Mouse (Mus musculus): ENCODE results near the gene Oser1. TPM values are rescaled to one million over a fixed set of nuclear protein-coding genes. Genes with fewer than 3 reads are reported as not detected.
A peak's percentile ranks its signal among the peaks of the same experiment; 100 is the strongest.

Oser1 gene
- polyA plus RNA-seq, 1 experiment from 2014 or later = 85.8 TPM

DNA sequence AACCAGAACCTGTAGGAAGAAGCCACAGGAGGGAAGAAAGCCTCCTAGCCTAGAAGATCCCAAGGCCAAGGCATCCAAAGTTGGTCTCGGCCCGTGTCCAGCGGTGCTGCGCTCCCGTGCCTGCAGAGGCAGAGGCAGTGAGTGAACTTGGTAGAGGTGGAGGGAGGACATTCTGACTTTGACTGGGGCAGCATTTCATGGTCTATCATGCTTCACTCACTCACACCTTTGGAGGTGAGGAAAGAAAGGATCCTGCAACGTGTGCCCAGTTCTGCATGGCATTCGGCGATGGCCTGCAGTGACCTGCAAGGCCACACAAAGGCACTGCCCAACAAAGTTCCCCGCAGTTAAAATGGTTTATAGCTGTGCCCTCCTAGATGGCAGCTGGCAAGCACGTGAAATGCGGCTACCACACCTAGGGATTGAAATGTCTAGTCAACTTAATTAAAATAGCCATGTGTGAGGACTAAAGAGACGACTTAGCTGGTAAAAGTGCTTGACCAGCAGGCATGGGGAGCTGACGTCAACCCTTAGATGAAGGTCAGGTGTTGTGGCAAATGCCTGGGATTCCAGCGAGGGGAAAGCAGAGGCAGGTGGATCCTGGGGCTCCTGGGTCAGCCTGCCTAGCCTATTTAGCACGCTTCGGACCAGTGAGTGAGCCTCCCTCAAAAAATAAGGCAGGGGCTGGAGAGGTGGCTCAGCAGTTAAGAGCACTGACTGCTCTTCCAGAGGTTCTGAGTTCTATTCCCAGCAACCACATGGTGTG lies 63.5 kb downstream of the Oser1 start:
- ATAC-seq = no peak
- Histone ChIP-seq H3K27ac (ENCODE audit: low read length) (no peak overlapping the region), H3K9me3 (ENCODE audit: control insufficient read depth, low read length) (no peaks in the 10 kb centered on the region), H3K27me3 (replicated peaks; ENCODE audit: control insufficient read depth, insufficient read depth, low read length) (no peaks in the 10 kb centered on the region), H3K4me2 (ENCODE audit: low read depth, low read length) (no peak overlapping the region), H3K4me3 (ENCODE audit: low read length) (no peak overlapping the region), H3K4me1 (ENCODE audit: control insufficient read depth, insufficient read depth, low read length) (0 out of 2 replicates have a peak, but pooled peaks cover 3% of the 10 kb centered on the region), H3K36me3 (ENCODE audit: control insufficient read depth, insufficient read depth, low read length) (no peaks in the 10 kb centered on the region), H3K9ac (ENCODE audit: low read depth, low read length) (no peak overlapping the region)
- WGBS = 81% methylated on average over 16 of the region's 16 CpGs

DNA sequence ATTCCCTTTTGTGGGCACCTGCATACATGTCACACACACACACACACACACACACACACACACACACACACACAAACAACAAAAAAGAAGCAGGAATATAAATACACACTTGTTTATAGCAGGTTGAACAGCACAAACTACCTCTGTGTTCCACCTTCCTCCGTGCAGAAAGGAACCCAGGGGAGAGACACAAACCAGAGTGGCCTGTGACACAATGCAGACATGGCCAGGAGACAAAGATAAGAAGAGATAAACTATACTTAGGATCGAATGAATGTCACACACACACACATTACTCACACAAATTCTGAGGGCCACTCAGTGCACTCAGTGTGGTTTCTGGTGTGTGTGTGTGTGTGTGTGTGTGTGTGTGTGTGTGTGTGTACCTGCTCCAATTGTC lies 65.2 kb downstream of the Oser1 start:
- H3K36me3 ChIP-seq (ENCODE audit: control insufficient read depth, insufficient read depth, low read length) = no peaks in the 10 kb centered on the region
- H3K4me3 ChIP-seq (ENCODE audit: low read length) = no peak overlapping the region
- H3K27ac ChIP-seq (ENCODE audit: low read length) = no peak overlapping the region
- H3K27me3 ChIP-seq (replicated peaks; ENCODE audit: control insufficient read depth, insufficient read depth, low read length) = no peaks in the 10 kb centered on the region
- WGBS = 31% methylated on average over 2 of the region's 2 CpGs
- no peak overlapping the region for H3K4me2 ChIP-seq (ENCODE audit: low read depth, low read length)
- no peak overlapping the region for H3K9ac ChIP-seq (ENCODE audit: low read depth, low read length)
- no peak for ATAC-seq
- no peaks in the 10 kb centered on the region for H3K9me3 ChIP-seq (ENCODE audit: control insufficient read depth, low read length)
- no peaks in the 10 kb centered on the region for H3K4me1 ChIP-seq (ENCODE audit: control insufficient read depth, insufficient read depth, low read length)

DNA sequence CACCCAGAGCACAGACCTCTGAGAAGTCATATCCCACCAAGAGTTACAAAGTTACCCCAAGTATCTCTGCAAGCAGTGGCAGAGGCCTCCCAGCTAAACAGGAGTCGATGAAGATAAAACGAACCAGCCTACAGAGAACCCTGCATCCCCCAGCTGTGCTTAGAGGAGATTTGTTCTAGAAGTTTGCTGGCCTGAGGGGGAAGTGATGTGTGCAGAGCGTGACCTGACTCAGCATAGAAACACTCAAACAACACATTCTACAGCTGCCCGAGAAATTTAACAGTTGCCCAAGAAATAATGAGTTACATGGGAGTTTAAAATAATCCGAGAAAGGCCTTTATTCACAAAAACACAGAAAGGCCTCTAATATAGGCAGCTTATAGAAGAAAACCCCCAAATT lies 65.8 kb downstream of the Oser1 start:
- Histone ChIP-seq H3K36me3 (ENCODE audit: control insufficient read depth, insufficient read depth, low read length) (no peaks in the 10 kb centered on the region), H3K27me3 (replicated peaks; ENCODE audit: control insufficient read depth, insufficient read depth, low read length) (no peaks in the 10 kb centered on the region), H3K4me3 (ENCODE audit: low read length) (no peak overlapping the region), H3K9me3 (ENCODE audit: control insufficient read depth, low read length) (no peaks in the 10 kb centered on the region), H3K4me1 (ENCODE audit: control insufficient read depth, insufficient read depth, low read length) (peaks cover 3% of the 10 kb centered on the region; the same call in 1 of the 2 replicates), H3K4me2 (ENCODE audit: low read depth, low read length) (no peak overlapping the region), H3K9ac (ENCODE audit: low read depth, low read length) (no peak overlapping the region), H3K27ac (ENCODE audit: low read length) (no peak overlapping the region)
- ATAC-seq = no peak
- WGBS = 66% methylated on average over 5 of the region's 5 CpGs

DNA sequence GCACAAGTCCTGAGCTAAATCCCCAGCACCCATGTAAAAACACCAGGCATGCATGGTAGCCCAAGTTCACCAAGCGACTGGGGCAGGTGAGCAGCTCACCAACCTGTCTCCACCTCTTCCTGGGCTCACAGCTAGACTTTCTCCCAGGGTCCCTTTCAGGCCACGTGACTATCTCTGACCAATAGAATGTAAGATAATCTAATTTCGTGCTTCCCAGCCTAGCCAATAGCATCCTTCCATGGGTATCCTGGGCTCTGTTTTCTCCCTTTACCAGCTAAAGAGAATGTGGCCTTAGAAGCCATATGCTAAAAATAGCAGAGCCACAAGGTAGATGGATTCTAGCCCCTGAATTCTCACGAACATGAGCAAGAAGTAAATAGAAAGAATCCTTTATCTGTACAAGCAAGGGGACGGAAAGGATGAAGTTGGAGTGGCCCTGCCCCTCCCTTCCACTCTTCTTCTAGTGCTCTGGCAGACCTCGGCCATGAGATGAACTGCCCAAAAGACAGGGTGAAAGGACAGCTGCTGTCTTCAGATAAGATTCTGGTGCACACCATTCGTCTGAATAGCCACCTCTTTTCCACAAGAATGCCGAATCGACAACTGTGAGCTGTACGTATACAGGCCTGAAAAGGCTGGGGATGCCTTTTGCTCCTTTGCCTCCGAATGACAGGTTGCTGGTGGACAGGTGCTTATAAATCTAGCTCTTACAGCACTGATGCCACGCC lies 68.2 kb downstream of the Oser1 start:
- Histone ChIP-seq H3K27ac (ENCODE audit: low read length) (no peak overlapping the region), H3K4me3 (ENCODE audit: low read length) (no peak overlapping the region), H3K27me3 (replicated peaks; ENCODE audit: control insufficient read depth, insufficient read depth, low read length) (no peaks in the 10 kb centered on the region), H3K9ac (ENCODE audit: low read depth, low read length) (no peak overlapping the region), H3K4me1 (ENCODE audit: control insufficient read depth, insufficient read depth, low read length) (peaks cover 3% of the 10 kb centered on the region; the same call in 1 of the 2 replicates), H3K36me3 (ENCODE audit: control insufficient read depth, insufficient read depth, low read length) (no peaks in the 10 kb centered on the region), H3K4me2 (ENCODE audit: low read depth, low read length) (no peak overlapping the region), H3K9me3 (ENCODE audit: control insufficient read depth, low read length) (no peaks in the 10 kb centered on the region)
- ATAC-seq = peak; percentile 47
- WGBS = 74% methylated on average over 12 of the region's 12 CpGs

Other genes with a start within 250 kb of the Oser1 start
- 5.6 and 5.7 TPM in 2 replicates for gene Tox2, start 221.6 kb downstream of the Oser1 start, polyA plus RNA-seq (2015; fragmentation: Nextera tagmentation; extraction: Ambion mirVana)
- 6.3 and 7.5 TPM in 2 replicates for gene Jph2, start 26.7 kb downstream of the Oser1 start, polyA plus RNA-seq (2015; fragmentation: Nextera tagmentation; extraction: Ambion mirVana)
- 3.9 and 5.0 TPM in 2 replicates for gene Gdap1l1, start 13.8 kb upstream of the Oser1 start, polyA plus RNA-seq (2015; fragmentation: Nextera tagmentation; extraction: Ambion mirVana)
- gene Fitm2, start 47.9 kb upstream of the Oser1 start, polyA plus RNA-seq (2015; fragmentation: Nextera tagmentation; extraction: Ambion mirVana) = 10.4 and 10.6 TPM in 2 replicates
- 0.20 and 0.24 TPM in 2 replicates for gene R3hdml, start 67.6 kb upstream of the Oser1 start, polyA plus RNA-seq (2015; fragmentation: Nextera tagmentation; extraction: Ambion mirVana)
- gene Hnf4a, start 82.1 kb upstream of the Oser1 start, polyA plus RNA-seq (2015; fragmentation: Nextera tagmentation; extraction: Ambion mirVana) = 86.6 and 88.5 TPM in 2 replicates
- gene Ttpal, start 177.6 kb upstream of the Oser1 start, polyA plus RNA-seq (2015; fragmentation: Nextera tagmentation; extraction: Ambion mirVana) = 22.2 and 22.9 TPM in 2 replicates
- 55.4 and 57.1 TPM in 2 replicates for gene Serinc3, start 220.4 kb upstream of the Oser1 start, polyA plus RNA-seq (2015; fragmentation: Nextera tagmentation; extraction: Ambion mirVana)
- 115 and 122 TPM in 2 replicates for gene Pkig, start 233.7 kb upstream of the Oser1 start, polyA plus RNA-seq (2015; fragmentation: Nextera tagmentation; extraction: Ambion mirVana)